Mouse (Mus musculus) kidney, postnatal 0 days (tissue): ENCODE results near the gene Olfr508. TPM values are rescaled to one million over a fixed set of nuclear protein-coding genes. Genes with fewer than 3 reads are reported as not detected.
"Not testable (repeated sequence)": the region's sequence is repeated elsewhere in the genome, so short reads cannot be mapped to it uniquely, and the experiment has no call there.

Source experiments
- ATAC-seq: fragments of 200-750 bp; cut with Nextera tagmentation; replicated peaks from 2 replicates; pipeline ENCODE4 v1.8.0; 2017; ENCODE audit warnings: low read depth, moderate number of reproducible peaks, moderate TSS enrichment, moderate library complexity; ENCODE audit not compliant: low FRiP score
- DNase-seq: peaks from one replicate; pipeline ENCODE4 v3.0.0-alpha.2; 2016; ENCODE audit warnings: low spot score
- H3K27ac ChIP-seq: fragments of 300-500 bp; sonication (generic); 2 replicates; pipeline ENCODE4 v1.5.1; 2014; ENCODE audit warnings: mild to moderate bottlenecking
- H3K27me3 ChIP-seq: fragments of 300-500 bp; sonication (generic); 2 replicates; pipeline ENCODE4 v1.6.1; 2014; ENCODE audit warnings: low read length, mixed read lengths; ENCODE audit not compliant: insufficient read depth
- H3K36me3 ChIP-seq: fragments of 300-500 bp; sonication (generic); 2 replicates; pipeline ENCODE4 v1.6.1; 2014; ENCODE audit warnings: low read length, mixed read lengths; ENCODE audit not compliant: insufficient read depth
- H3K4me1 ChIP-seq: fragments of 300-500 bp; sonication (generic); replicated peaks from 2 replicates; pipeline ENCODE4 v1.6.1; 2014; ENCODE audit warnings: antibody characterized with exemption, low read length, mixed read lengths; ENCODE audit not compliant: insufficient read depth
- H3K4me2 ChIP-seq: fragments of 300-500 bp; sonication (generic); 2 replicates; pipeline ENCODE4 v1.6.1; 2014; ENCODE audit warnings: mild to moderate bottlenecking, low read length, moderate library complexity, mixed read lengths
- H3K4me3 ChIP-seq: fragments of 300-500 bp; sonication (generic); replicated peaks from 2 replicates; pipeline ENCODE4 v1.5.1; 2014; ENCODE audit warnings: low read depth, low read length
- H3K9ac ChIP-seq: fragments of 300-500 bp; sonication (generic); 2 replicates; pipeline ENCODE4 v1.6.1; 2014; ENCODE audit warnings: low read depth, low read length
- H3K9me3 ChIP-seq: fragments of 300-500 bp; sonication (generic); replicated peaks from 2 replicates; pipeline ENCODE4 v1.6.1; 2016; ENCODE audit warnings: low read length, inconsistent platforms, mixed read lengths
- CTCF ChIP-seq: IDR thresholded peaks from 2 replicates; pipeline ENCODE4 v1.5.1; 2016; ENCODE audit warnings: antibody characterized with exemption, low read depth, mild to moderate bottlenecking, moderate library complexity
- WGBS: fragments of 180-500 bp; shearing (Covaris S2); extraction: QIAGEN DNeasy Blood & Tissue Kit; methylation state at CpG from one replicate; pipeline ENCODE4 v1.1.7; 2014; 5-methylcytosine and 5-hydroxymethylcytosine counted together
- polyA plus RNA-seq: library from polyadenylated mRNA; unstranded; fragments of >200 nt; fragmentation: Nextera tagmentation; extraction: Ambion mirVana; gene quantifications from 2 replicates; pipeline ENCODE4 v1.2.1, GENCODE M21; 2015

The Olfr508 gene
- not detected in 2 replicates for polyA plus RNA-seq

DNA sequence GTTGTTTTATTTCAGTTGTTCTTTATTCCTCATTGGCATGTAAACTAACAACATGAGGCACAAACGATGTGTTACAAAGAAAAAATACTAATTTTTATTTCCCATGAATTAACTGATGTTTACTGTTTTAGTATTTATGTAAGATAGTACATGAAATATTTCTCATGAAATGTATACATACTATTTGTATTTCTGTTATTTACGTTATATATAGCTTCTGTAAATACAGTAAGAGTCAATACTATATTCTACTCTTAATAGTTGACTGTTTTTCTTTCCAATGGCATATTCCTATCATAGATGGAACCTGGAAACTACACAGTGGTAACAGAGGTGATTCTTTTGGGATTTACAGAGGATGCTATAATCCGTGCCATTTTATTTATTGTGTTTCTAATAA is at the start of gene Olfr508:
TSS of gene Olfr508 (plus strand) at position 301 of the 400 bp plus-strand sequence.
- TF ChIP-seq CTCF = no peak
- no peak for DNase-seq
- Histone ChIP-seq H3K36me3 (no peaks in the 10 kb centered on the region), H3K4me2 (no peak within 1 kb of the TSS), H3K27me3 (no peaks in the 10 kb centered on the region), H3K27ac (no peak within 1 kb of the TSS), H3K4me1 (no peaks in the 10 kb centered on the region), H3K4me3 (no peak within 1 kb of the TSS), H3K9me3 (no peaks in the 10 kb centered on the region), H3K9ac (no peak within 1 kb of the TSS)
- no peak for ATAC-seq
- WGBS = 84% methylated on average over 3 of the region's 3 CpGs

DNA sequence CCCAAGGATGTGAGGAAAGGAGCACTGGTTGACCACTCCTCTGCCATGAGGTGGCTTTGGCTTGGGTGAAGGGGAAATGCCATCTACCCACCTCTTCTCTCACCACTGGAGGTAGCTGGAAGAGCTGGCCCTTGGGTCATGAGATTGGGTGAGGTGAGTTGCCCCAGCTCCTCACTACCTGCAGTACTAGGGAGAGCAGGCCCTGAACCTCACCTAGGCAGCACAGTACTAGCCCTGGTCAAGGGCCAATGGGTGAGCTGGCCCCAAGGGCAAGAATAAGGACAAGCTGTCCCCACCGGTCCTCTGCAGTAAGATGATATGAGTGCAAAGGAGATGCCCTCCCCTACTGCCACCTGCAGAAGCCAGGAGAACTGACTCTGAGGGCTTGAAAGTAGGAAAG is 40.0 kb upstream of the Olfr508 start:
- Histone ChIP-seq H3K4me1 (no peaks in the 10 kb centered on the region), H3K4me3 (no peak overlapping the region), H3K27ac (no peak overlapping the region), H3K9ac (no peak overlapping the region), H3K36me3 (no peaks in the 10 kb centered on the region), H3K9me3 (no peaks in the 10 kb centered on the region), H3K4me2 (no peak overlapping the region), H3K27me3 (no peaks in the 10 kb centered on the region)
- no peak for TF ChIP-seq CTCF
- DNase-seq (no peak), ATAC-seq (no peak)
- 81% methylated on average over 1 of the region's 1 CpGs for WGBS

GRCm38 (mm10) chr7:108601916-108602315 is 27.9 kb upstream of the Olfr508 start:
- not testable (repeated sequence) for ATAC-seq, H3K36me3 ChIP-seq, H3K4me1 ChIP-seq, H3K4me2 ChIP-seq, H3K9me3 ChIP-seq, H3K27ac ChIP-seq, H3K27me3 ChIP-seq, DNase-seq, H3K9ac ChIP-seq, H3K4me3 ChIP-seq
- 76% methylated on average over 3 of the region's 3 CpGs for whole genome bisulfite sequencing

GRCm38 (mm10) chr7:108610487-108610886 is 19.3 kb upstream of the Olfr508 start, which contains the start of gene Olfr506:
Olfr506 (plus strand) TSS chr7:108610787.
- no peak for DNase-seq
- no peaks in the 10 kb centered on the region for H3K9me3 ChIP-seq

DNA sequence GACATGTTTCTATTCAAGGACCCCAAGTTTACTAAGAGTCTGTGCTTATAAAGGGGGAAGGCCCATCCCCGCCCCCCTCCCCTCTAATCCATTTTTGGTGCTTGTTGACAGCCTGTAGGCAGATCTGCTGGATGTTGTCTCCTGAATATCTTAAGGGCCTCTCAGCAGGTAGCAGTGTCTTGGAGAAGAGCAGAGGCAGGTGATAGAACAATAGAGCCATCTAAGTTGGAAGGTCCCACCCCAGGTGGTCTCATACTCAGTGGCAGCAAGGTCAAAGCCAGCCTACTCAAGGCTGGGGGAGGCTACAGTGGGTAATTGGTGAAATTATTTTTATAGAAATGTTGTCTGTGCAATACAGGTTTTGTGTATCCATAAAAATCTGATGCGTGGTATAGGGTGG is 15.7 kb upstream of the Olfr508 start:
- no peak overlapping the region for H3K4me3 ChIP-seq
- H3K4me2 ChIP-seq = no peak overlapping the region
- H3K9ac ChIP-seq = no peak overlapping the region
- no peaks in the 10 kb centered on the region for H3K36me3 ChIP-seq
- no peak for ATAC-seq
- H3K9me3 ChIP-seq = no peaks in the 10 kb centered on the region
- TF ChIP-seq CTCF = no peak
- H3K27ac ChIP-seq = no peak overlapping the region
- H3K4me1 ChIP-seq = no peaks in the 10 kb centered on the region
- WGBS = 77% methylated on average over 2 of the region's 2 CpGs
- no peak for DNase-seq
- H3K27me3 ChIP-seq = no peaks in the 10 kb centered on the region

More at GRCm38 (mm10) chr7:108610487-108610886, 19.3 kb upstream of the Olfr508 start, which contains the start of gene Olfr506:
- Histone ChIP-seq H3K9ac (no peak within 1 kb of the TSS), H3K4me1 (no peaks in the 10 kb centered on the region), H3K27me3 (no peaks in the 10 kb centered on the region), H3K27ac (no peak within 1 kb of the TSS), H3K4me3 (no peak within 1 kb of the TSS), H3K4me2 (no peak within 1 kb of the TSS), H3K36me3 (no peaks in the 10 kb centered on the region)
- no peak for ATAC-seq
- TF ChIP-seq CTCF = no peak

DNA sequence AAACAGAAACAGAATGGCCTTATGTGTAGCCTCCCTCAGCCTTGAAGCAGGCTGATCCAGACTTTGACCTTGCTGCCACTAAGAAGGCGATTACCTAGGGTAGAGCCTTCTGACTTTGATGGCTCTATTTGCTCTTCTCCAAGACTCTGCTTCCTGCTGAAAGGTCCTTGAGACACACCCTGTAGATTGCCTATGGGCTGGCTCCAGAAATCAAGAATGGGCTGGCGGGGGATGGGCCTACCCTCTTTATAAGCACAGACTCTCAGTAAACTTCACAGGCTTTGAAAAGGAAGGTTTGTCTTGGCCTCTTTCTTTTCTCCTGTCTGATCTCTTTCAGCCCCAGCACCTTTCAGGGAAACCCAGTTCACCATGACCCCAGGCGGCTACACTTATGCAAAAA is 13.0 kb upstream of the Olfr508 start:
- not testable (repeated sequence) for DNase-seq, H3K9me3 ChIP-seq, H3K9ac ChIP-seq, H3K4me2 ChIP-seq, H3K27ac ChIP-seq, ATAC-seq, H3K27me3 ChIP-seq, H3K4me1 ChIP-seq, H3K4me3 ChIP-seq, H3K36me3 ChIP-seq
- 54% methylated on average over 3 of the region's 3 CpGs for WGBS

GRCm38 (mm10) chr7:108621514-108621913 is 8.3 kb upstream of the Olfr508 start, which contains the start of gene Olfr507:
Olfr507 (plus strand) TSS chr7:108621814.
- no peak for TF ChIP-seq CTCF

More at GRCm38 (mm10) chr7:108621514-108621913, 8.3 kb upstream of the Olfr508 start, which contains the start of gene Olfr507:
- Histone ChIP-seq H3K27ac (no peak within 1 kb of the TSS), H3K9ac (no peak within 1 kb of the TSS), H3K4me3 (no peak within 1 kb of the TSS), H3K27me3 (no peaks in the 10 kb centered on the region), H3K4me1 (no peaks in the 10 kb centered on the region), H3K9me3 (no peaks in the 10 kb centered on the region), H3K4me2 (no peak within 1 kb of the TSS), H3K36me3 (no peaks in the 10 kb centered on the region)
- 67% methylated on average over 2 of the region's 2 CpGs for WGBS
- DNase-seq (no peak), ATAC-seq (no peak)
